Mouse (Mus musculus) liver, embryonic 14.5 days (tissue): ENCODE measurements around the gene Mgll.

Experiments
- CTCF ChIP-seq: IDR thresholded peaks from 2 replicates; pipeline ENCODE4 v1.5.1; 2016; ENCODE audit warnings: antibody characterized with exemption, low read depth, control low read depth
- EP300 ChIP-seq: IDR thresholded peaks from 2 replicates; pipeline ENCODE4 v1.6.1; 2016; ENCODE audit warnings: antibody characterized with exemption, low read depth

DNA sequence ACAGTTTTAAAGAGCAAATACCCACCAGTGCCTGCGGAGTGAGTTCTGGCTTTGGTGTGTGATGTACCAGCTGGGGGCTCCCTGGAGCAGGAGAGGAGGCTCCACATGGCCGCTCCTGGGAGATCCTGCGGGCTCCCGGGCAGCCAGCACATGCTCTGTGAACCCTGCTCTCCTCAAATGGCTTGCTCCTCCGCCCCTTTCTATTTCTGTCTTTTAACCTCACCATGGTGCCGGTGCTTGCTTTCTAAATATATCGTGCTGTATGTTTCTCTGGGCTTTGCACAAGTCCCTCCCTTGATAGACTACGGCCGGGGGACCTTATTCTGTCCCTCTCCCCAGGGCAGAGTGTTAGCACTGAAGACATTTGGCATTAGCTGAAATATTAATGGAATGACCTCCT lies 133.0 kb downstream of the Mgll start:
- TF ChIP-seq EP300, result no peak
- TF ChIP-seq CTCF, result 0 out of 2 replicates have a peak, but pooled peaks have one; percentile 11
